Mouse (Mus musculus): Measurements from ENCODE around the gene Tex2. TPM values are rescaled to one million over a fixed set of nuclear protein-coding genes. Genes with fewer than 3 reads are reported as not detected.

The Tex2 gene
- polyA plus RNA-seq, 1 experiment from 2014 or later, result 10.9 TPM

DNA sequence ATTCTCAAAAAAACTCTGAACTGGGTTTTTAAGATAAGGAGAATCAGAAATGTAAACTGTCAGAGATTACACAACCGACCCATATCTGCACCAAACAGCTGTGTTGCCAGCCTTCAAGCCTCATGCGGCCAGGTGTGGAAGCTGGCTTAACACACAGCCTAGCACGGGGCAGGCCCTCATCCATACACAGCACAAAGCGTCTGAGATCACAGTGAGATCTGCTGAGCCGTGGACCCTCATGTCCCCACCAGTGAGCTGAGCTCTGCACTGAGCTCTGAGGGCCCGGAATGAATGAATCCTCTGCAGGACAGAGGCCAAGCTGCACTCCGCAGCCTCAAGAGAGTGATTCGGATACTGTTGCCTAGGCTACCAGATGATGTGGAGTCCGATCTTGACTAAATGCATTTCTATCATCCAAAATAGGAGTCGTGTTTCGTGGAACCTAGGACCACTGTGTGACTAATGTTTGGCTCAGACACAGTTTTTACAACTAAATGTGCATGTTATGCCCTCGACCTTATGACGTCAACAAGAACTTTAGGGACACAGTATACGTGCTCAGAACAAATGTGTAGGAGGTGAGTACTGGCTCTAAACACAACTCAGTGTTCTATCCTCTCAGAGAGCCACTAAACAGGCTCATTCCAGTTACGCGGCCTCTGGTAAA, 98.0 kb downstream of the Tex2 start:
- peaks cover 7% of the 10 kb centered on the region for H3K36me3 ChIP-seq
- 59% methylated on average over 16 of the region's 16 CpGs for WGBS
- no peak overlapping the region for H3K4me2 ChIP-seq
- H3K27me3 ChIP-seq, result no peaks in the 10 kb centered on the region
- H3K4me3 ChIP-seq, result no peak overlapping the region
- peaks cover 17% of the 10 kb centered on the region for H3K4me1 ChIP-seq
- H3K27ac ChIP-seq, result peak overlapping the region; percentile 17; the same call in 1 of the 2 replicates
- ATAC-seq (ENCODE audit: insufficient number of reproducible peaks, low FRiP score, low TSS enrichment, low read depth), result no peak
- H3K9me3 ChIP-seq, result no peaks in the 10 kb centered on the region
- H3K9ac ChIP-seq, result no peak overlapping the region

DNA sequence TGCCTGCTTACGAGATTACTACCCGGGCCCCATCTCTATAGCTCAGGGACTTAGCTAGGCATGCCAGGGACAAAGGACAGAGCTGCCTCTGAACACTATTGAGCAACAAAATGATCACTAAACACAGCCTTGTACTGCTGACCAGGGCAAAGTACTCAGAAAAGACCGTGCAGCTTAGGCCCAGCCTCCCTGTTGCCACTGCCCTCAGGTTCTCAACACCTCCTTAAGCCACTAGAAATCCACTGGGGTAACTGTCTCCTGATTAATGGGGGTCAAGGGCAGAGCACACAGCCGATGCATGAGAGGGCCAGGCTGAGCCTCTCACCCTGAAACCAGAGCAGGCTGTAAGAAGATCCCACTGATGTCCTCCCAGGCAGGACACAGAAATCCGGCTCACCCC, 98.8 kb downstream of the Tex2 start:
- no peak overlapping the region for H3K4me2 ChIP-seq
- H3K4me3 ChIP-seq, result no peak overlapping the region
- no peak overlapping the region for H3K9ac ChIP-seq
- 36% methylated on average over 5 of the region's 5 CpGs for WGBS
- H3K27ac ChIP-seq, result no peak overlapping the region
- H3K4me1 ChIP-seq, result peaks cover 17% of the 10 kb centered on the region
- H3K36me3 ChIP-seq, result peaks cover 14% of the 10 kb centered on the region
- H3K27me3 ChIP-seq, result no peaks in the 10 kb centered on the region
- no peak for ATAC-seq (ENCODE audit: insufficient number of reproducible peaks, low FRiP score, low TSS enrichment, low read depth)
- no peaks in the 10 kb centered on the region for H3K9me3 ChIP-seq

DNA sequence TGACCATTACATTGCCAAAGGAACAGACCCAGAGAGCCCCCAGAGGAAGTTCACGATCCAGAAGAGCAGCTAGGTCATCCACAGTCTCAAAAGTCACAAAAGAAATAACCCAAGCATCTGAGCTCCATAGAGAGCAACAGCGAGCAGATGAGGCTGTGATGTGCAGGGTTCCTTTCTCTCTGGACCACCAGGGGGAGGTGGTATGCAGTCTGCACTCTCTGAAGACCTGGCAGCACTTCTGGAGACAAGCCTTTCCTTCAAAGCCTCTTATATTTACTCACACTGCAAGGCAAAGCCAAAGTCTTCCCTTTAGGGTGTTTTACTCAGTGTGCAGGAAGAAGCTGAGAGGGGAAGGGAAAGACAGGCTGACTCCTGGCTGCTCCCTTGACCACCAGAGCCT, 100.1 kb downstream of the Tex2 start:
- no peak for ATAC-seq (ENCODE audit: insufficient number of reproducible peaks, low FRiP score, low TSS enrichment, low read depth)
- no peak overlapping the region for H3K27ac ChIP-seq
- peaks cover 11% of the 10 kb centered on the region for H3K4me1 ChIP-seq
- H3K9ac ChIP-seq, result no peak overlapping the region
- H3K4me2 ChIP-seq, result no peak overlapping the region
- no peaks in the 10 kb centered on the region for H3K27me3 ChIP-seq
- no peak overlapping the region for H3K4me3 ChIP-seq
- no peaks in the 10 kb centered on the region for H3K9me3 ChIP-seq
- H3K36me3 ChIP-seq, result peaks cover 23% of the 10 kb centered on the region
- 41% methylated on average over 2 of the region's 2 CpGs for WGBS

DNA sequence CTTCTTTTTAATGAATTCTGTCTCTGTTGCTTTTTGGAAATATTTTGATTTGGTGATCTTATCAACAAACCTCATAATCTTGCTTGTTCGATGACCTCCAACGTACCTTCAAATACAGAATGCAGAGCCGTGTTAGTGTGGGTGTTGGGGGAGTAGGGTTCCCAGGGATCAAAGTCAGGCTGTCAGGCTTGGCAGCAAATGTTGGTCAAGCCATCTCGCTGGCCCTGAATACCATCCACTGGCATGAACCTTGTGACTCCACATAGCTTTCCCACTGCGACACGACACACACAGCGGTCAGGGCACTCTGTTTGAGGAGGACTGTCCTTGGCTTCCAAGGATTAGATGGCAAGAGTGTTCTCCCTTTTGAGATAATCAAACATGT, 101.2 kb downstream of the Tex2 start:
- Histone ChIP-seq H3K27ac (no peak overlapping the region), H3K9ac (no peak overlapping the region), H3K4me2 (no peak overlapping the region), H3K4me1 (peaks cover 4% of the 10 kb centered on the region; the same call in 1 of the 2 replicates), H3K27me3 (no peaks in the 10 kb centered on the region), H3K9me3 (no peaks in the 10 kb centered on the region), H3K4me3 (no peak overlapping the region), H3K36me3 (peaks cover 29% of the 10 kb centered on the region)
- 93% methylated on average over 7 of the region's 7 CpGs for WGBS
- ATAC-seq (ENCODE audit: insufficient number of reproducible peaks, low FRiP score, low TSS enrichment, low read depth), result no peak

DNA sequence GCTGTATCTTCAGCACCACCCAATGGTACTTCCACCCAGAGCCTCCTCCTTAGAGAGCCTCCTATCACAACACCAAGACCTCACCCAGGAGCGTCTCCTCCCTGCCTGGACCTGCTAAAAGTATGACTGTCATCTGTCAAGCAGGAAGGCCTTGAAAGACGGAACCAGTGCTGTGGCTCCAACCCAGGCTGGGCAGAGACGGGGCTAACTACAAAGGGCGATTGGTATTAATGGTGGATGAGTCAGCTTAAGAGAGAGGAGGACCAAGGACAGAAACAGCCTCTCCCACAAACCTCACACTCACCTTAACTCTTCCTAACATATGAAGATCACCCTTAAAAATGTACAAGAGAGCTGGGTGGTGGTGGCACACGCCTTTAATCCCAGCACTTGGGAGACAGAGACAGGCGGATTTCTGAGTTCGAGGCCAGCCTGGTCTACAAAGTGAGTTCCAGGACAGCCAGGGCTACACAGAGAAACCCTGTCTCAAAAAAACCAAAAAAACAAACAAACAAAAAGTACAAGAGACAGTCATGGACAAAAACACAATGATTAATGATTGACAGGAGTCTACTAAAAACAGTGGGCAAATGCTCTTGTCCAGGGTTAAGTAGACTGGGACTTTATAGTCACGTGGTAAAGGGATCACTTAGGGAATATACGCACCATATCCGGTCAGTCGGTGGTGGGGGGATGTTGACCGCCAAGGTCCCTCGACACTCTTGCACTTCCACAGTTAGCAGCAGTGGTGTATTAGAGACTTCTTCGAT, 101.8 kb downstream of the Tex2 start:
- peaks cover 34% of the 10 kb centered on the region for H3K36me3 ChIP-seq
- H3K9ac ChIP-seq, result no peak overlapping the region
- peaks cover 4% of the 10 kb centered on the region; the same call in 1 of the 2 replicates for H3K4me1 ChIP-seq
- no peaks in the 10 kb centered on the region for H3K9me3 ChIP-seq
- H3K27me3 ChIP-seq, result no peaks in the 10 kb centered on the region
- no peak overlapping the region for H3K4me3 ChIP-seq
- WGBS, result 87% methylated on average over 14 of the region's 14 CpGs
- H3K27ac ChIP-seq, result no peak overlapping the region
- ATAC-seq (ENCODE audit: insufficient number of reproducible peaks, low FRiP score, low TSS enrichment, low read depth), result no peak
- H3K4me2 ChIP-seq, result no peak overlapping the region

DNA sequence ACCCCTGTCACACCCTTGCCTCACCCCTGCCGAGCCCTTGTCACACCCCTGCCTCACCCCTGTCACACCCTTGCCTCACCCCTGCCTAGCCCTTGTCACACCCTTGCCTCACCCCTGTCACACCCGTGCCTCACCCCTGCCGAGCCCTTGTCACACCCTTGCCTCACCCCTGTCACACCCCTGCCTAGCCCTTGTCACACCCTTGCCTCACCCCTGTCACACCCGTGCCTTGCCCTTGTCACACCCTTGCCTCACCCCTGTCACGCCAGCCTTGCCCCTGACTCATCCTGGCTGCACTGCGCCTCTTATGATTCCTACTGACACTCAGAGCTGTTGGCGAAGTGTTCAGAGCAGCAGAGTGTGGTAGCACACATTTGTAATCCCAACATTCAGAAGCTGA, 105.6 kb downstream of the Tex2 start:
- ATAC-seq (ENCODE audit: insufficient number of reproducible peaks, low FRiP score, low TSS enrichment, low read depth), result no peak
- H3K27ac ChIP-seq, result no peak overlapping the region
- WGBS, result 88% methylated on average over 7 of the region's 7 CpGs
- H3K27me3 ChIP-seq, result no peaks in the 10 kb centered on the region
- no peak overlapping the region for H3K4me3 ChIP-seq
- H3K36me3 ChIP-seq, result peaks cover 39% of the 10 kb centered on the region
- no peak overlapping the region for H3K9ac ChIP-seq
- H3K4me2 ChIP-seq, result no peak overlapping the region
- H3K9me3 ChIP-seq, result no peaks in the 10 kb centered on the region
- H3K4me1 ChIP-seq, result no peaks in the 10 kb centered on the region

DNA sequence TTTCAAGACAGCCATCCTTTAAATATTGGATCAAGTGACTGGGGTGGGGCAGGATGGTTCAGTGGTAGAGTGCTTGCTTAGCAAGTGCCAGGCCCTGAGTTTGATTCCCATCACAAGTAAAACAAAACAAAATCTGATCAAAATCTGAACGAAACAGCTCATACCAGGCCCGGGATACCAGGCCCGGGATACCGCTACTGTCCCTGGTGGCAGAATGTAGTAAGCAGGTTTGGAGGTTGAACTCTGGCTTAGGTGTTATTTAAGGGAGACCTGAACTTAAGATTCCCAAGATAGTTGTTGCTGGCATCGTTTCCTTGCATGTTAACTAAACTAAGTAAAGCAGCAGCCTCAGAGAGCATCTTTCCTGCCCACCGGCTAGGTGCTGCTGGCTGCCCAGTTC, 107.0 kb downstream of the Tex2 start:
- H3K4me1 ChIP-seq, result no peaks in the 10 kb centered on the region
- ATAC-seq (ENCODE audit: insufficient number of reproducible peaks, low FRiP score, low TSS enrichment, low read depth), result no peak
- H3K9me3 ChIP-seq, result no peaks in the 10 kb centered on the region
- H3K4me2 ChIP-seq, result no peak overlapping the region
- 83% methylated on average over 6 of the region's 6 CpGs for WGBS
- no peak overlapping the region for H3K9ac ChIP-seq
- no peak overlapping the region for H3K4me3 ChIP-seq
- no peaks in the 10 kb centered on the region for H3K27me3 ChIP-seq
- no peak overlapping the region for H3K27ac ChIP-seq
- peaks cover 38% of the 10 kb centered on the region for H3K36me3 ChIP-seq

DNA sequence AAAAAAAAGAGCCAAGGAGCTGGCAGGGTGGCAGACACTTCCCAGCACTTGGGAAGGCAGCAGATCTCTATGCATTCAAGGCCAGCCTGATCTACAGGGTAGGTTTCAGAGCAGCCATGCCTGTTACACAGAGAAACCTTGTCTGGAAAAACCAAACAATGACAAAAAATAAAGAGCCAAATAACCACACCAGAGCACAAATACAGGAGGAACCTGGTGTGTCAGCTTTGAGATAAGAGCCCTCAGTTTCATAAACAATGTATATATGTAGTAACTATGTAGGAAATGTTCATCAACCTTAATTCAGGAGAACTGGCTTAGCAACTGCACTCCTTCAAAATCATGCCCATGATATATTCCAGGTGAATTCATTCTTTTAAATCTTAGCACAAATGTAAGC, 109.1 kb downstream of the Tex2 start:
- no peak for ATAC-seq (ENCODE audit: insufficient number of reproducible peaks, low FRiP score, low TSS enrichment, low read depth)
- Histone ChIP-seq H3K4me1 (no peaks in the 10 kb centered on the region; the same call in 1 of the 2 replicates), H3K27ac (no peak overlapping the region), H3K27me3 (no peaks in the 10 kb centered on the region), H3K9me3 (no peaks in the 10 kb centered on the region), H3K4me3 (no peak overlapping the region), H3K4me2 (no peak overlapping the region), H3K9ac (no peak overlapping the region), H3K36me3 (peaks cover 22% of the 10 kb centered on the region)

DNA sequence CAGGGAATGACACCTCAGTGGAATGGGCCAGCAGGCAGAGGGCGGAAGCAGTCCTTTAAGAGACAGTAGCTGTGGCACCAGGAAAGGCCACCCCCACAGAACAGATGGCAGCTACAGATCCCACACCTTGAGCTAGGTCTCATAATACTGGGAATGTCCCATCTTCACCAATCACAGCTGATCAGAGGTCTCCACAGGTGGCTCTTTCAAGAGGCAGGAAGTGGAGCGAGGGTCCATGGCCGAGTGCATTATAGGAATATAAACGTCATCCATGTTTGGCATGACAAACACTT, 109.9 kb downstream of the Tex2 start:
- ATAC-seq (ENCODE audit: insufficient number of reproducible peaks, low FRiP score, low TSS enrichment, low read depth), result no peak
- Histone ChIP-seq H3K9me3 (no peaks in the 10 kb centered on the region), H3K27ac (peak overlapping the region; percentile 65), H3K9ac (0 out of 2 replicates have a peak overlapping the region, but pooled peaks have one; percentile 23), H3K4me1 (no peaks in the 10 kb centered on the region; the same call in 1 of the 2 replicates), H3K36me3 (peaks cover 16% of the 10 kb centered on the region; the same call in 1 of the 2 replicates), H3K4me3 (no peak overlapping the region), H3K4me2 (no peak overlapping the region), H3K27me3 (no peaks in the 10 kb centered on the region)
- 72% methylated on average over 4 of the region's 4 CpGs for WGBS

DNA sequence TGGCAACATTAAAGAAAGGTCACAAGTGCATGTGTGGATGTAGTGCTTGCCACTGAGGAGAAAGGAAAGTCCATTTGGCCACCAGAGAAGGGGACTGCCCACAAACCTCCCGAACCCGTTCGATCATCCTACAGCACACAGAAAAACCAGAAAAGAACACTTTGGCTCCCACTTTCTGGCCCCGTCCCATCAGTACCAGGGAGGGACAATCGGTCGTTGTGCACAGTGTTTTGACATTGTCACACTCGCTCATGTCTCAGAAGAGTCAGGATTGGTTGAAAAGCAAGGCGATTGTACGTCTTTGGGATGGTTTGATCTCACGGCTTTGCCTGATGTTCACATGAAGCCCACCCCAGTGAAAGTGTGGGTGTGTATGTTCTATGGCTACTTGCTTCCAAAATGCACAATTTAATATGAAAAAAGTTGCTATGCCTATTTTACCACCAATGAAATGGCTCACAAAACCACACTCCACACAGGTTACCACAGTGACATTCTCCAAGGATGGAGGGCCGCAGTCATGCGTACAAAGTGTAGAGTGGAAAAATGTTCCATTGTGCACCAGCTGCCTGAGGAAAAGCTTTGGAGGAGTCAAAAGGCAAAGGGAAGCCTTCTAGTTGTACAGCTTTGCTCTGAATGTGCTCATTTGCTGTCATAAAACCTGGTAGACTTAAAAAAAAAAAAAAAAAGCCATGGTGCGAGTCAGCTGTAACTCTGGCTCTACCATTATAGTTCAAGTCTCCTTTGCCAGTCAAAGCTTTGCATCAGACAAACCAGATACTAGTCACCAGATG, 110.4 kb downstream of the Tex2 start:
- Histone ChIP-seq H3K4me1 (no peaks in the 10 kb centered on the region; the same call in 1 of the 2 replicates), H3K27ac (peak overlapping the region; percentile 65), H3K4me2 (no peak overlapping the region), H3K9ac (no peak overlapping the region), H3K9me3 (no peaks in the 10 kb centered on the region), H3K36me3 (peaks cover 14% of the 10 kb centered on the region; the same call in 1 of the 2 replicates), H3K27me3 (no peaks in the 10 kb centered on the region), H3K4me3 (no peak overlapping the region)
- 55% methylated on average over 13 of the region's 13 CpGs for WGBS
- no peak for ATAC-seq (ENCODE audit: insufficient number of reproducible peaks, low FRiP score, low TSS enrichment, low read depth)

DNA sequence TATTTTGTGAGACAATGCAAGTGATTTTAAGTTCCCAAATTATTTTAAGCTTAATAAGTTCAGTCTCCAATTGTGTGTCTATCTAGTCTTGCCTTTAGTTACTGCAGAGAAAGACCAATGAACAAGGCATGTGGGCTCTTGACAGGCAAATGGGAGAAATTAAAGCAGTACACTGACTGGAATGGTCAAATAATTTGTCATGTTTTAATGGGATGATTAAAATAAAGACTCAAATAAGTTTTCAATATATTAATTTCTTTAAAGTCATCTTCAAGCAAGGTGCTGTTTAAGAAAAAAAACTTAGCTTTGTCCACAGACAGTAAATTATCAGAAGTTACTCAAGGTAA, 111.1 kb downstream of the Tex2 start:
- no peaks in the 10 kb centered on the region for H3K27me3 ChIP-seq
- no peak overlapping the region for H3K9ac ChIP-seq
- peak overlapping the region; percentile 98 for H3K27ac ChIP-seq
- no peak overlapping the region for H3K4me2 ChIP-seq
- ATAC-seq (ENCODE audit: insufficient number of reproducible peaks, low FRiP score, low TSS enrichment, low read depth), result no peak
- H3K9me3 ChIP-seq, result no peaks in the 10 kb centered on the region
- H3K36me3 ChIP-seq, result 0 out of 2 replicates have a peak, but pooled peaks cover 11% of the 10 kb centered on the region
- no peaks in the 10 kb centered on the region; the same call in 1 of the 2 replicates for H3K4me1 ChIP-seq
- H3K4me3 ChIP-seq, result no peak overlapping the region

All from limb, embryonic 15.5 days (tissue).